Mouse (Mus musculus) retina, embryonic 14.5 days (tissue): ENCODE data around the gene Prim2.

Experiments
- DNase-seq: peaks from one replicate; pipeline ENCODE4 v3.0.0-alpha.2; 2015; ENCODE audit warnings: low spot score

Gene Prim2

GRCm38 (mm10) chr1:33488372-33488771, 181.2 kb downstream of the Prim2 start:
- DNase-seq: no peak

- DNase-seq: no peak
These were observed 185.8 kb downstream of the Prim2 start for GRCm38 (mm10) chr1:33483746-33484145.

- no peak for DNase-seq
These were observed 189.2 kb downstream of the Prim2 start for GRCm38 (mm10) chr1:33480382-33480781.

GRCm38 (mm10) chr1:33471069-33471468, 198.5 kb downstream of the Prim2 start:
- DNase-seq: no peak

GRCm38 (mm10) chr1:33470222-33470621, 199.4 kb downstream of the Prim2 start:
- DNase-seq: no peak

- DNase-seq: peak; percentile 47
These were observed 205.4 kb downstream of the Prim2 start for GRCm38 (mm10) chr1:33464234-33464633.

GRCm38 (mm10) chr1:33460703-33461102, 208.9 kb downstream of the Prim2 start:
- DNase-seq: no peak

- no peak for DNase-seq
These were observed 209.3 kb downstream of the Prim2 start for GRCm38 (mm10) chr1:33460262-33460661.

GRCm38 (mm10) chr1:33458950-33459349, 210.6 kb downstream of the Prim2 start:
- DNase-seq: no peak

GRCm38 (mm10) chr1:33454251-33454650, 215.3 kb downstream of the Prim2 start:
- no peak for DNase-seq

GRCm38 (mm10) chr1:33453299-33453698, 216.3 kb downstream of the Prim2 start:
- no peak for DNase-seq

- DNase-seq: no peak
These were observed 222.4 kb downstream of the Prim2 start for GRCm38 (mm10) chr1:33447179-33447578.

- DNase-seq: no peak
These were observed 233.4 kb downstream of the Prim2 start for GRCm38 (mm10) chr1:33436167-33436566.
